ENCODE assay signal across 8 mouse cellular contexts in genomic region chr5:29477474-29478207, GRCm38 (mm10). TPM values are rescaled to one million over a fixed set of nuclear protein-coding genes. Genes with fewer than 3 reads are reported as not detected.
A peak's percentile ranks its signal among the peaks of the same experiment; 100 is the strongest.
DNase-seq lines count a peak whose midpoint lies in the region; ATAC-seq lines count a peak whose summit lies in the region.

No protein-coding gene starts in this region.

- ATAC-seq in liver, embryonic 11.5 days (replicated peaks; ENCODE audit: low FRiP score): no peak
- no peak for ATAC-seq in forebrain, embryonic 12.5 days (ENCODE audit: low FRiP score)
- peak; percentile 6; the same call in 1 of the 2 replicates for ATAC-seq in neural tube, embryonic 14.5 days (ENCODE audit: low read depth)
- ATAC-seq in cerebellum, adult (ENCODE audit: insufficient number of reproducible peaks, low FRiP score, low TSS enrichment): no peak

- no peak overlapping the region for H3K9ac ChIP-seq in liver, embryonic 11.5 days (ENCODE audit: low read depth, low read length)
- H3K9ac ChIP-seq in forebrain, embryonic 12.5 days: no peak overlapping the region
- H3K9ac ChIP-seq in neural tube, embryonic 14.5 days (replicated peaks; ENCODE audit: low read depth, low read length): peak overlapping the region; percentile 18; the same call in 1 of the 2 replicates

- WGBS in liver, embryonic 11.5 days: 2% methylated on average over 73 of the region's 73 CpGs
- WGBS in forebrain, embryonic 12.5 days: 1% methylated on average over 70 of the region's 73 CpGs
- under 1% methylated on average over 73 of the region's 73 CpGs for WGBS in limb, embryonic 10.5 days
- WGBS in neural tube, embryonic 14.5 days: 1% methylated on average over 61 of the region's 73 CpGs

- peak overlapping the region; percentile 35 for H3K4me3 ChIP-seq in liver, embryonic 11.5 days (ENCODE audit: low read depth, low read length)
- H3K4me3 ChIP-seq in forebrain, embryonic 12.5 days (replicated peaks): peak overlapping the region; percentile 31
- peak overlapping the region; percentile 50 for H3K4me3 ChIP-seq in limb, embryonic 10.5 days
- H3K4me3 ChIP-seq in neural tube, embryonic 14.5 days (ENCODE audit: low read depth, low read length): peak overlapping the region; percentile 28

- no peaks in the 10 kb centered on the region; the same call in 1 of the 2 replicates for H3K4me1 ChIP-seq in liver, embryonic 11.5 days (replicated peaks; ENCODE audit: control insufficient read depth, insufficient read depth, low read length)
- H3K4me1 ChIP-seq in forebrain, embryonic 12.5 days: peaks cover 17% of the 10 kb centered on the region
- peaks cover 39% of the 10 kb centered on the region for H3K4me1 ChIP-seq in limb, embryonic 10.5 days
- peaks cover 8% of the 10 kb centered on the region; the same call in 1 of the 2 replicates for H3K4me1 ChIP-seq in neural tube, embryonic 14.5 days (ENCODE audit: control insufficient read depth, insufficient read depth, low read length)

- peaks cover 100% of the 10 kb centered on the region for H3K27me3 ChIP-seq in liver, embryonic 11.5 days (replicated peaks; ENCODE audit: control insufficient read depth, insufficient read depth, low read length)
- H3K27me3 ChIP-seq in forebrain, embryonic 12.5 days: peaks cover 100% of the 10 kb centered on the region
- peaks cover 100% of the 10 kb centered on the region for H3K27me3 ChIP-seq in limb, embryonic 10.5 days (ENCODE audit: low read depth, poor library complexity, severe bottlenecking)
- H3K27me3 ChIP-seq in neural tube, embryonic 14.5 days (ENCODE audit: control insufficient read depth, insufficient read depth, low read length): peaks cover 70% of the 10 kb centered on the region

- no peaks in the 10 kb centered on the region for H3K36me3 ChIP-seq in liver, embryonic 11.5 days (ENCODE audit: control insufficient read depth, insufficient read depth, low read length)
- H3K36me3 ChIP-seq in forebrain, embryonic 12.5 days (replicated peaks): no peaks in the 10 kb centered on the region
- H3K36me3 ChIP-seq in limb, embryonic 10.5 days: no peaks in the 10 kb centered on the region
- H3K36me3 ChIP-seq in neural tube, embryonic 14.5 days (ENCODE audit: control insufficient read depth, insufficient read depth, low read length): no peaks in the 10 kb centered on the region

- H3K9me3 ChIP-seq in liver, embryonic 11.5 days (ENCODE audit: control insufficient read depth, low read length): no peaks in the 10 kb centered on the region
- no peaks in the 10 kb centered on the region for H3K9me3 ChIP-seq in forebrain, embryonic 12.5 days
- no peaks in the 10 kb centered on the region for H3K9me3 ChIP-seq in limb, embryonic 10.5 days (replicated peaks)
- no peaks in the 10 kb centered on the region for H3K9me3 ChIP-seq in neural tube, embryonic 14.5 days (ENCODE audit: control insufficient read depth, low read length)

- peak overlapping the region; percentile 57 for H3K4me2 ChIP-seq in liver, embryonic 11.5 days
- H3K4me2 ChIP-seq in forebrain, embryonic 12.5 days: peak overlapping the region; percentile 50
- H3K4me2 ChIP-seq in neural tube, embryonic 14.5 days (ENCODE audit: low read depth, low read length): peak overlapping the region; percentile 36

- DNase-seq in liver, embryonic 11.5 days (ENCODE audit: low spot score): no peak
- DNase-seq in liver: no peak
- DNase-seq in limb, embryonic 10.5 days (ENCODE audit: low spot score): no peak
- DNase-seq in cerebellum, postnatal 36 days: no peak
- no peak for DNase-seq in urinary bladder, postnatal 14 days (ENCODE audit: low spot score)

- H3K27ac ChIP-seq in liver, embryonic 11.5 days (ENCODE audit: low read depth, low read length): no peak overlapping the region
- H3K27ac ChIP-seq in forebrain, embryonic 12.5 days: no peak overlapping the region
- peak overlapping the region; percentile 50; the same call in 1 of the 2 replicates for H3K27ac ChIP-seq in limb, embryonic 10.5 days
- H3K27ac ChIP-seq in neural tube, embryonic 14.5 days (ENCODE audit: low read depth, low read length): no peak overlapping the region

RNA-seq across cellular contexts. Expression of gene Mnx1, which starts 0.6 kb away (rescaled TPM):
- 0.11 and 0.12 TPM in 2 replicates for polyA plus RNA-seq in liver, embryonic 11.5 days (2014; fragmentation: Nextera tagmentation; extraction: Ambion mirVana)
- polyA plus RNA-seq in forebrain, embryonic 12.5 days (2016; fragmentation: Nextera tagmentation; extraction: Ambion mirVana): 0.09 TPM in 1 of 2 replicates, not detected in the other
- 0.38 TPM in 1 of 2 replicates, not detected in the other for polyA plus RNA-seq in limb, embryonic 10.5 days (2016; fragmentation: Nextera tagmentation; extraction: Ambion mirVana)
- 1.8 and 2.2 TPM in 2 replicates for polyA plus RNA-seq in neural tube, embryonic 14.5 days (2014; fragmentation: Nextera tagmentation; extraction: Ambion mirVana)

RNA-seq across cellular contexts. Expression of gene Nom1, which starts 43.2 kb away (rescaled TPM):
- polyA plus RNA-seq in liver, embryonic 11.5 days (2014; fragmentation: Nextera tagmentation; extraction: Ambion mirVana): 35.6 and 38.1 TPM in 2 replicates
- 27.4 and 28.3 TPM in 2 replicates for polyA plus RNA-seq in forebrain, embryonic 12.5 days (2016; fragmentation: Nextera tagmentation; extraction: Ambion mirVana)
- polyA plus RNA-seq in limb, embryonic 10.5 days (2016; fragmentation: Nextera tagmentation; extraction: Ambion mirVana): 40.0 and 40.4 TPM in 2 replicates
- polyA plus RNA-seq in neural tube, embryonic 14.5 days (2014; fragmentation: Nextera tagmentation; extraction: Ambion mirVana): 13.4 and 18.9 TPM in 2 replicates
